Mouse (Mus musculus): Measurements from ENCODE around the gene Acap1. TPM values are rescaled to one million over a fixed set of nuclear protein-coding genes. Genes with fewer than 3 reads are reported as not detected.
"Not testable (repeated sequence)": the region's sequence is repeated elsewhere in the genome, so short reads cannot be mapped to it uniquely, and the experiment has no call there.

Gene Acap1
- polyA plus RNA-seq, 1 experiment from 2014 or later: 6.1 TPM

DNA sequence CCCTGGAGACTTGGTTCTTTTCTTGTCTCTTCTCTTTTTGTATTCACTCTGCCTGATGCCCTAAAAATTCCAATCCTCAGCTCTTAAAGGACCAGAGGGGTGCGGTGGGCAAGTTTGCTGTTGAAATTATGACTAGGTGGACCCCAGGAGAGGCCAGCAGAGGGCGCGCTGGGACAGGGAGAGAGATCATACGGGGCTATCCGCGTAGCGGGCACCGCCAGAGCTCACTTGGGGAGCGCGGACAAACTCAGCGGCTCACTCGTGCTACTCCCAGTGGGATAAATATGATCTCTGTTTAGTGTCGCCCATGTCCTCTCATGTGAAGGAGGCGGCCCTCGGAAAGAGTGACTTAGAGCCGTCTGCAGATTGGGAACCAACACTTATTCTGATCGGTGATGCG is 38.8 kb upstream of the Acap1 start:
- H3K9me3 ChIP-seq: no peaks in the 10 kb centered on the region
- peaks cover 39% of the 10 kb centered on the region for H3K4me1 ChIP-seq
- peaks cover 9% of the 10 kb centered on the region; the same call in 1 of the 2 replicates for H3K27me3 ChIP-seq (replicated peaks)

DNA sequence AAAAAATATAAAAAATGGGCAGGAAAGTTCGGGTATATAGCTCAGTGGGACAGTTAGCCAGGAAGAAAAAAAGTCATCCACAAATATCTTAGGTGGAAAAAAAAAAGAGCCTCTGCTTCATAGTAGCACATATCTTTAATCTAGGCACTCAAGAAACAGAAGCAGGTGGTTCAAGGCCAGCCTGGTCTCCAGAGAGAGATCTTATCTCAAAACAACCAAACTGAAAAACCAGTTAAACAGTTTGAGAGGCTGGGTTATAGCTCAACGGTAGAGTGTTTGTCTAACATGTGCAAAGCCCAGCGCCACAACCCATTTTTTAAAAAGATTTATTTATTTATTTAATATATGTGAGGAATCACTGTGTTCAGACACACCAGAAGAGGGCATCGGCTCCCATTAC is 37.7 kb upstream of the Acap1 start:
- 59% methylated on average over 4 of the region's 4 CpGs for WGBS
- Histone ChIP-seq H3K4me2 (no peak overlapping the region), H3K36me3 (no peaks in the 10 kb centered on the region), H3K4me1 (peaks cover 39% of the 10 kb centered on the region), H3K27ac (no peak overlapping the region), H3K9me3 (no peaks in the 10 kb centered on the region), H3K27me3 (replicated peaks) (0 out of 2 replicates have a peak, but pooled peaks cover 3% of the 10 kb centered on the region), H3K9ac (no peak overlapping the region), H3K4me3 (replicated peaks) (no peak overlapping the region)
- no peak for ATAC-seq (ENCODE audit: insufficient read depth, low FRiP score, low read depth)

More for the DNA sequence above, 38.8 kb upstream of the Acap1 start:
- Histone ChIP-seq H3K36me3 (no peaks in the 10 kb centered on the region), H3K4me3 (replicated peaks) (0 out of 2 replicates have a peak overlapping the region, but pooled peaks have one; percentile 22), H3K9ac (no peak overlapping the region), H3K4me2 (peak overlapping the region; percentile 98), H3K27ac (no peak overlapping the region)
- WGBS: under 1% methylated on average over 18 of the region's 18 CpGs
- peak; percentile 58; the same call in 1 of the 2 replicates for ATAC-seq (ENCODE audit: insufficient read depth, low FRiP score, low read depth)

DNA sequence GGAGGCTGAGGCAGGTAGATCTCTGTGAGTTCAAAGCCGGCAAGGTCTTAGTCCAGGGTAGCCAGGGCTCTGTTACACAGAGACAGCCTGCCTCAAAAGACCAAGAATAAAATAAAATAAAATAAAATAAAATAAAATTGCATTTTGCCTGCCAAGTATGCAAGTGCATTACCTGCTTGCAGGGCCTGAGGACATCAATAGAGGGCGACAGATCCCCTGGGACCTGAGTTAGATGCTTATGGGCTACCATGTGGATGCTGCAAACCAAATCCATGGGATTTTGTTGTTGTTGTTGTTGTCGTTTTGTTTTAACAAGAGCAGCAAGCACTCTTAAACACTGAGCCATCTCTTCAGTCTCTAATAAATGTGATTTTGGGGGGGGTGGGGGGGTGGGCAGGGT is 36.9 kb upstream of the Acap1 start:
- Histone ChIP-seq H3K9me3 (no peaks in the 10 kb centered on the region), H3K27ac (no peak overlapping the region), H3K4me2 (no peak overlapping the region), H3K27me3 (replicated peaks) (0 out of 2 replicates have a peak, but pooled peaks cover 3% of the 10 kb centered on the region), H3K4me3 (replicated peaks) (no peak overlapping the region), H3K36me3 (no peaks in the 10 kb centered on the region), H3K9ac (no peak overlapping the region), H3K4me1 (peaks cover 32% of the 10 kb centered on the region)
- ATAC-seq (ENCODE audit: insufficient read depth, low FRiP score, low read depth): no peak
- WGBS: 30% methylated on average over 3 of the region's 3 CpGs

DNA sequence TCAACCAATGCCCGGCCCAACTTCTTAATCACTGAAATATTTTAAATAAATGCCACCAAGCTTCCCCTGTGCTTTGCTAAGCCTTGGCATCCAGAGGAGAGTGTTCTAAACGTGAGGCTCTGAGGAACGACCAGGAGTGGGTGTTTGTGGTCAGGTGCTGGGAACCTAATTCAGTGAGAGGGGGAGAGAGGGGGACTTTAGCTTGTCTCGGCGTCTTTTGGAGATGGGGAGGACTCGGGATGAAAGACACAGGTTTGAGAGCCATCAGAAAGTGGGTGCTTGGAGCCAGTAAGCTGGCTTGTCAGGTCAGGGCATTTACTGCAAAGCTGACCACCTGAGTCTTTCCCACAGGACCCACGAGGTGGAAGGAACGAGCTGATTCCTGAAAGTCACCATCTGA is 36.4 kb upstream of the Acap1 start:
- no peak for ATAC-seq (ENCODE audit: insufficient read depth, low FRiP score, low read depth)

DNA sequence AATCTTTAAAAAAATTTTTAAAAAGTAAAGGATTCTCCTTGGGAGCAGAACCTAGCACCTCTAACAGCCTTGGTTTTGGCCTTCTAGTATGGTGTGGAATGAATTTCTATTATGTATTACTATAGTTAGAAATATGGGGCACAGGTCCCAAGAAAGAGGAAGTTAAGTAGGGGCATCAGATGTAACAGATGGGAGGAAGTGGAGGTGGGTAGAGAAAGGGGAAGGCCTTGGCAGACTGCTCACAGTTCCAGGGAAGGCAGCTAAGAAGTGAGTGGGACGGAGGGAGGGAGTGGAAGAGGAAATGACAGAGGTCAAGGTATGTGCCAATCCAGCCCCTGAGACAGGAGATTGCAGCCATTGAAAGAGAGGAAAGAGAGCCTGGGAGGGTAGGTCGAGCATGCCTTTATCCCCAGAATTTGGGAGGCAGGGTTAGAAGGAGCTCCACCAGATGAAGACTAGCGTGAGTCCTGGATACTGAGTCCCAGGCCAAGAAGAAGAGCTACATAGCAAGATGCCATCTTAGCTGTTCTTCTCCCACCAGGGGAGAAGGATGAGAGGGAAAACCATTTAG is 35.7 kb upstream of the Acap1 start:
- no peak for ATAC-seq (ENCODE audit: insufficient read depth, low FRiP score, low read depth)
- H3K36me3 ChIP-seq: no peaks in the 10 kb centered on the region
- no peaks in the 10 kb centered on the region for H3K9me3 ChIP-seq
- no peak overlapping the region; the same call in 1 of the 2 replicates for H3K27ac ChIP-seq
- H3K4me2 ChIP-seq: no peak overlapping the region
- H3K4me3 ChIP-seq (replicated peaks): no peak overlapping the region
- H3K9ac ChIP-seq: no peak overlapping the region
- peaks cover 20% of the 10 kb centered on the region for H3K4me1 ChIP-seq
- H3K27me3 ChIP-seq (replicated peaks): 0 out of 2 replicates have a peak, but pooled peaks cover 3% of the 10 kb centered on the region
- 55% methylated on average over 3 of the region's 3 CpGs for WGBS

More for the DNA sequence above, 36.4 kb upstream of the Acap1 start:
- H3K4me1 ChIP-seq: peaks cover 27% of the 10 kb centered on the region
- H3K4me3 ChIP-seq (replicated peaks): no peak overlapping the region
- WGBS: 66% methylated on average over 8 of the region's 8 CpGs
- no peaks in the 10 kb centered on the region for H3K9me3 ChIP-seq
- H3K27me3 ChIP-seq (replicated peaks): 0 out of 2 replicates have a peak, but pooled peaks cover 3% of the 10 kb centered on the region
- H3K4me2 ChIP-seq: no peak overlapping the region
- H3K36me3 ChIP-seq: no peaks in the 10 kb centered on the region
- H3K9ac ChIP-seq: no peak overlapping the region
- H3K27ac ChIP-seq: no peak overlapping the region

DNA sequence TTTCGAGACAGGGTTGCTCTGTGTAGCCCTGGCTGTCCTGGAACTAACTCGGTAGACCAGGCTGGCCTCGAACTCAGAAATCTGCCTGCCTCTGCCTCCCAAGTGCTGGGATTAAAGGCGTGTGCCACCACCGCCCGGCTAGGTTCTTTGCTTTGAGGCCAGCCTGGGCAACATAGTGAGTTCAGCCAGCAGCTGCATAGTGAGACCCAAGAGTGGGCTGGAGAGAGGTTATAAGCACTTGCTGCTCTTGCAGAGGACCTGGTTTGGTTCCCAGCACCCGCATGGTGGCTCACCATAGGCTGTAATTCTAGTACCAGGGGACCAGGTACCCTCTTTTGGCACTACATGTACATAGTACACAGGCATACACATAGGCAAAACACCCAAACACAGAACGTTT is 34.8 kb upstream of the Acap1 start:
- 81% methylated on average over 8 of the region's 8 CpGs for WGBS
- not testable (repeated sequence) for H3K9ac ChIP-seq; H3K27me3 ChIP-seq (replicated peaks); H3K9me3 ChIP-seq; H3K27ac ChIP-seq; H3K36me3 ChIP-seq; ATAC-seq (ENCODE audit: insufficient read depth, low FRiP score, low read depth); H3K4me3 ChIP-seq (replicated peaks); H3K4me2 ChIP-seq
- peaks cover 12% of the 10 kb centered on the region for H3K4me1 ChIP-seq

DNA sequence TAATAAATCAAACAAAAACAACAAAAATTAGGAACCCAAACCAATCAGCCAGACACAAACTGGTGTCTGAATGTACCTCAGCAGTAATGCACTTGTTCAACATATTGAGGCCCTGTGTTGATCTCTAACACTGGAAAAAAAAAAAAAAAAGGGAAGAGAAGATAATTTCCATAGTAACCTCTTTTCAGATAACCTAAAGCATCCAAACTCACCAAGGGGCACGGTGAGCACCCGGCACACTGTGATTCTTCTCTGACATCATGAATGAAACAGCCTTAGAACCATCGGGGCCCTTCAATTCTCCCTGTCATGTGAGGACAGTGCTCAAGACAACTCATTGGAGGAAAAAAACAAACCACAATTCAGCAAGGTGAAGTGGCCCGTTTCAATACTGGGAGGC is 34.4 kb upstream of the Acap1 start:
- H3K4me1 ChIP-seq: peaks cover 9% of the 10 kb centered on the region; the same call in 1 of the 2 replicates

DNA sequence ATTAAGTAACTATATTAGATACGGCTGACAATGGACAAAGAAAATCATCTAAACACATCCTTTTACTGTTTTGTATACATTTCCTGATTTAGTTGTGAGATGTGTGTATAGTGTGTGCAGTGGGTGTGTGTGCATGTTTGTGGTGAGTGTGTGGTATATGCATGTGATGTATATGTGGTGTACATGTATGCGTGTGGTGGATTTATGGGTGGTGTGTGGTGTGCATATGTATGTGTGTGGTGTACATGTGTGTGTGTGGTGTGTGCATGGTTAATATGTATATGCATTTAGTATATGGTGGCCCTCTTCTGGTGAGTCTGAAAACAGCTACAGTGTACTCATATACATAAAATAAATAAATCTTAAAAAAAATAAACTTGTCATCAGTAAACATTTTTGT is 32.2 kb upstream of the Acap1 start:
- Histone ChIP-seq H3K4me1 (0 out of 2 replicates have a peak, but pooled peaks cover 3% of the 10 kb centered on the region), H3K36me3 (no peaks in the 10 kb centered on the region), H3K9ac (no peak overlapping the region), H3K27me3 (replicated peaks) (no peaks in the 10 kb centered on the region), H3K27ac (no peak overlapping the region), H3K4me3 (replicated peaks) (no peak overlapping the region), H3K4me2 (no peak overlapping the region), H3K9me3 (no peaks in the 10 kb centered on the region)
- no peak for ATAC-seq (ENCODE audit: insufficient read depth, low FRiP score, low read depth)
- WGBS: 95% methylated on average over 2 of the region's 2 CpGs

More for the DNA sequence above, 34.4 kb upstream of the Acap1 start:
- H3K9me3 ChIP-seq: no peaks in the 10 kb centered on the region
- 44% methylated on average over 4 of the region's 4 CpGs for WGBS
- no peak overlapping the region for H3K27ac ChIP-seq
- H3K4me3 ChIP-seq (replicated peaks): no peak overlapping the region
- H3K36me3 ChIP-seq: no peaks in the 10 kb centered on the region
- no peak overlapping the region for H3K9ac ChIP-seq
- no peak for ATAC-seq (ENCODE audit: insufficient read depth, low FRiP score, low read depth)
- H3K27me3 ChIP-seq (replicated peaks): no peaks in the 10 kb centered on the region
- no peak overlapping the region for H3K4me2 ChIP-seq

DNA sequence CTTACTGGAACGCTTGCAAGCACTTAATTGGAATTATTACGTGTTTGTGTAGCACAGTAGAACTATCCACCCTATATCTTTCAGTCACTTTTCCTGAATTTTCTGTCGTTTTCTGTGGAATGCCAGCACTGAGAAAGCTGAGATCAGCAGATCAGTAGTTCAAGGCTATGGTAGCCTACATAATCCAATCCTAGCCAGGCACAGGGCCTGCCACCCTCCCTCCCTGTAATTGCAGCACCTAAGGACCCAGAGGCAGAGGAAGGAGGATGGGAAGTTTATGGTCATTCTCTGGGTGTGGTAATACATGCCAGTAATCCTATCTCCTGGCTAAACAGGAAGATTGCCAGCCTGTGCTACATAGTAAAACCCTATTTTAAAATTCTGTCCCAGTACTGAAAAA is 27.5 kb upstream of the Acap1 start:
- 63% methylated on average over 3 of the region's 3 CpGs for WGBS
- no peak for ATAC-seq (ENCODE audit: insufficient read depth, low FRiP score, low read depth)
- H3K27ac ChIP-seq: peak overlapping the region; percentile 99; the same call in 1 of the 2 replicates
- H3K4me2 ChIP-seq: peak overlapping the region; percentile 65; the same call in 1 of the 2 replicates
- peaks cover 9% of the 10 kb centered on the region for H3K36me3 ChIP-seq
- peaks cover 13% of the 10 kb centered on the region; the same call in 1 of the 2 replicates for H3K4me1 ChIP-seq
- no peaks in the 10 kb centered on the region for H3K27me3 ChIP-seq (replicated peaks)
- H3K9ac ChIP-seq: no peak overlapping the region
- no peaks in the 10 kb centered on the region for H3K9me3 ChIP-seq
- no peak overlapping the region for H3K4me3 ChIP-seq (replicated peaks)

DNA sequence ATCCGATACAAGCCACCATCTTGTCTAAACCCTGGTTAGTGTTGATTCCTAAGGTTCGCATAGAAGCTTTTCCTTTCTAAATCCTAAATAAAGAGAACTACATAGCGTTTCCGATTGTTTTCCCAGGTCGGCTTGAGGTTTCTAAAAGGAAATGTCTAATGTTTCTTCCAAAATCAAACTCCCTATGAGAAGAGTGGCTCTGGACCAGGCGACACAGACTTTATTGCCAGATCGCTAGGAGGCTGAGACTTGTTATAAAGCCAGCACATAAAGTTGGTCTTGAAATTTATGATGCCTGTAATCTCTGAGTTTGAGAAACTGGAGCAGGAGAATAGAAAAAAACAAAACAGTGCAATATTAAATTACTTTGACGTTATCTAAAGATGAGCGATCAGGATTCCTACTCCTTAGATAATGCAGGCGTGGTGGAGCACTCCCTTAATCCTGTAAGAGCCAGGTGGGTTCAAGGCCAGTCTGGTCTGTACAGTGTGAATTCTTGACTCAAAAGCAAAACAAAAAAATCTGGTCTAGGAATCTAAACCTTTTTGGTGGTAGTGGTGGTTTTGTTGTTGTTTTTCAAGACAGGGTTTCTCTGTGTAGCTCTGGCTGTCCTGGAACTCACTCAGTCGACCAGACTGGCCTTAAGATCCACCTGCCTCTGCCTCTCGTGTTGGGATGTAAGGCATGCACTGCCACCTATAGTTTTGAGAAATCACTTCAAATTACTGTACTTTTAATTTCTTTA is 26.8 kb upstream of the Acap1 start:
- Histone ChIP-seq H3K27me3 (replicated peaks) (no peaks in the 10 kb centered on the region), H3K27ac (peak overlapping the region; percentile 99), H3K4me3 (replicated peaks) (peak overlapping the region; percentile 91), H3K9ac (peak overlapping the region; percentile 56; the same call in 1 of the 2 replicates), H3K36me3 (peaks cover 15% of the 10 kb centered on the region), H3K9me3 (no peaks in the 10 kb centered on the region), H3K4me1 (peaks cover 13% of the 10 kb centered on the region; the same call in 1 of the 2 replicates), H3K4me2 (peak overlapping the region; percentile 65)
- WGBS: 2% methylated on average over 12 of the region's 12 CpGs
- ATAC-seq (ENCODE audit: insufficient read depth, low FRiP score, low read depth): no peak

DNA sequence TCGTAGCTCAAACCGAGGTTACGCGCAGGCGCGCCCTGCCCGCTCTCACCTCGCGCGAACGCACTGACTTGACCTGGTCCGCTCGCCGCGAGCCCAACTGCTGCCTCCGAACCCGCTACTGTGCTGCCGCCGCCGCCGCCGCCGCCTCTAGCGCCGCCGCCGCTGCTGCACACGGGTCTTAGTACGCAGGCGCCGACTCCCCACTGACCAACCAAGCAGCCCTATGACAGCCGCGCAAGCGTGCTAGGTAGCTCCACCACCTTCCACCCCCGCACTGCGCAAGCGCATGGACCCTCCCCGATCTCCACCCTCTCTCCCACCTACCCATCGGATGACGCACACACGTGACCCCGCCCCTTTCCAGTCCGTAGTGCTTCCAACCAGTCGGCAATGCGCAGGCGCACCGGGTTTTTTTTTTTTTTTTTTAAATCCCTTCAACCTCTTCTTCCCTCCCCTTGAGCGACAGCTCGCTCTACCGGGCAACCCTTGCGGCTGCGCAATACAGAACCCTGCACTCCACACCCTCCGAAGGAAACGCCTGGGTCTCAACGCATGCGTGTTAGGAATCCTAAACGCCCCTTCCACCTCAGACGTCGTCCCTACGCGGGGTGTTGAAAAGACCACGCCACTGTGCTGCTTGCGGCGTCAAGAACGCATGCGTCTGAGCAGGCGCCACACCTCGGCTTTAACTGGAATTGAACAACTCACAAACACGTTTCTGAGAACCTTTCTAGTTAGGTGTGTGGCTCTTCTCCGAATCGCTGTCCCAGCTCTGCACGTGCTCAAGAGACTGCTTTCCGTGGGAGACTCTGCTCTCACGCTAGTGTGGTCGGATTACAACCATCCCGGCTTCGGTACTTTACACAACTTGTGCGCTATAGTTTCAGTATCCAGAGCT is 26.0 kb upstream of the Acap1 start, which contains the start of gene Eif5a:
TSS of gene Eif5a (minus strand) at position 845 of the 898 bp plus-strand sequence.
- Histone ChIP-seq H3K36me3 (peaks cover 19% of the 10 kb centered on the region), H3K4me3 (replicated peaks) (peak within 1 kb of the TSS; percentile 91), H3K27me3 (replicated peaks) (no peaks in the 10 kb centered on the region), H3K4me1 (peaks cover 13% of the 10 kb centered on the region; the same call in 1 of the 2 replicates), H3K27ac (peak within 1 kb of the TSS; percentile 99), H3K4me2 (peak within 1 kb of the TSS; percentile 85), H3K9ac (peak within 1 kb of the TSS; percentile 93), H3K9me3 (no peaks in the 10 kb centered on the region)
- peak; percentile 94 for ATAC-seq (ENCODE audit: insufficient read depth, low FRiP score, low read depth)
- WGBS: under 1% methylated on average over 78 of the region's 78 CpGs
